Mouse (Mus musculus): ENCODE measurements at regions not wholly inside any gene's neighbourhood (a gene's known extent, or its start where the extent isn't known, plus 50 kb on each side); places are given as distances from the start of the nearest gene placed in this dataset.

DNA sequence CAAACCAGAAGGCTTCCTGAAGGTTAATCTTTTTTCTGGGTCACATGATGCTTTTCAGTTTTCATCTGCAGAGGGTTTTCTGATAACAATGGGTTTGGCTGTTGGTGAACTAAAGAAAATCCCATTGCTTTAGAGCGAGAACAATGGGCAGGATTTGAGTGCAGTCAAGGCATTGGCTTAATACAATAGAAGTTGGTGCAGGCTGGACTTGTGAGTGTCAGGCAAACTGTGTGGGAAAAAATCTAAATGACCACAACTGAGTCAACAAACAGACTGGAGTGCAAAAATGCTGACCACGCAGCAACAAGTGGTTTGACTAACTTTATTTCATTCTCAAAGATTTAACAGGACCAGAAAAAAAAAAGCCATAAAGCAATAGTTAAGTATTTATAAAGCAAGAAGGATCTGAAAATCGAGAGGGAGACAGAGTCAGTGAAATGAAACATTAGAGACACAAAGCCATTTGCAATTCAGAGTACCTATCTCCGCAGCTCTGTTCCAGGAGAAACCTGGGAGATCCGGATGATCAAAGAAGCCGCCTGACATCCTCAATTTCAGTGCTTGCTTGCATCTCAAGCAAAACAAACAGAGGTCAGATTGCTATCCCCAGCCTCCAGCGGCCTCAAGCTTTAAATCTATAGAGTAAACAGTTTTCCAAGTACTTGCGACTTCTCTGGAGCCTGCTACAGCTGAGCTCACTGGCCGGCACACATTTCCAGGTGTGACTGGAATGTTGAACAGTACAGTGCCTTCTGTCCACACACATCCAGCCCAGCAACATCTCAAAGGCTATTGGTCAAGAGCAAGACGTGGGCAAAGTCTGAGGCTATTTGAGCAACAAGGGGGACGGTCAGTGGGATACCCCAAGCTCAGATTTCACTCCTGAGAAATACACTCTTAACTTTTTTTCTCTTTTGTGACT lies 229.5 kb upstream of the Arglu1 start:
- no peaks in the 10 kb centered on the region for H3K36me3 ChIP-seq (replicated peaks; ENCODE audit: control insufficient read depth, insufficient read depth, low read depth)
- TF ChIP-seq EP300 (IDR thresholded peaks at IDR 0.05; ENCODE audit: low read depth) (no peak), CTCF (IDR thresholded peaks at IDR 0.05; ENCODE audit: low read depth) (no peak)
- no peak overlapping the region for H3K4me2 ChIP-seq (ENCODE audit: low read depth)
- no peaks in the 10 kb centered on the region for H3K9me3 ChIP-seq (ENCODE audit: control insufficient read depth, low read length)
- WGBS (ENCODE audit: insufficient replicate concordance), result 28% methylated on average over 11 of the region's 11 CpGs
- no peaks in the 10 kb centered on the region for H3K27me3 ChIP-seq (ENCODE audit: control insufficient read depth, insufficient read depth, low read length)
- no peak overlapping the region for H3K27ac ChIP-seq
- no peak for ATAC-seq (ENCODE audit: insufficient read depth)
- DNase-seq (ENCODE audit: low read depth in 3 of 3, low spot score in 3 of 3), result no peak
- H3K4me3 ChIP-seq (ENCODE audit: insufficient read depth in 1 of 2, low read depth in 2 of 2, low read length in 2 of 2), result no peak overlapping the region
- H3K9ac ChIP-seq (replicated peaks), result no peak overlapping the region
- H3K4me1 ChIP-seq (replicated peaks; ENCODE audit: control insufficient read depth in 2 of 2, insufficient read depth in 2 of 2, low read length in 1 of 2), result no peaks in the 10 kb centered on the region

DNA sequence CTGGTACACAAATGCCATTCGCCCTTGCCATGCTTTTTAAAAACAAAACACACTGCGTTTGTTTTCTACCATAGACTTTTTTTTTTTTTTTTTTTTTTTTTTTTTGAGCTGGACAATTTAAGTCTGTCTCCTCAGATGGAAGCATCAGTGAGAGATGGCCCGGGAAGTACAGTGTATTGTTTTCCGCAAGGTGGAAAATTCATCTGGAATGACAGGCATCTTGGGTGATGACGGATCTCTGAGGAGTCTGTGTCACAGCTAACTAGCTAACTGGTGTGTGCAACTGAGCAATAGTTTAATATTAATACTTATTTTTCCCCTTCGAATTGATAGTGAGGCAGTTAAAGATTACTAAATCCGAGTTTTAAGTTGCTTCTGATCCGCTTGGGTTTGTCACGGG lies 228.7 kb upstream of the Arglu1 start:
- H3K27me3 ChIP-seq (ENCODE audit: control insufficient read depth, insufficient read depth, low read length), result no peaks in the 10 kb centered on the region
- no peaks in the 10 kb centered on the region for H3K9me3 ChIP-seq (ENCODE audit: control insufficient read depth, low read length)
- ATAC-seq (ENCODE audit: insufficient read depth) (no peak), DNase-seq (ENCODE audit: low read depth in 3 of 3, low spot score in 3 of 3) (no peak)
- no peaks in the 10 kb centered on the region for H3K4me1 ChIP-seq (replicated peaks; ENCODE audit: control insufficient read depth in 2 of 2, insufficient read depth in 2 of 2, low read length in 1 of 2)
- no peak overlapping the region for H3K9ac ChIP-seq (replicated peaks)
- H3K4me2 ChIP-seq (ENCODE audit: low read depth), result no peak overlapping the region
- no peak for TF ChIP-seq CTCF (IDR thresholded peaks at IDR 0.05; ENCODE audit: low read depth)
- no peak for TF ChIP-seq EP300 (IDR thresholded peaks at IDR 0.05; ENCODE audit: low read depth)
- 61% methylated on average over 9 of the region's 9 CpGs for whole genome bisulfite sequencing (ENCODE audit: insufficient replicate concordance)
- no peak overlapping the region for H3K27ac ChIP-seq
- H3K4me3 ChIP-seq (ENCODE audit: insufficient read depth in 1 of 2, low read depth in 2 of 2, low read length in 2 of 2), result no peak overlapping the region
- H3K36me3 ChIP-seq (replicated peaks; ENCODE audit: control insufficient read depth, insufficient read depth, low read depth), result no peaks in the 10 kb centered on the region

DNA sequence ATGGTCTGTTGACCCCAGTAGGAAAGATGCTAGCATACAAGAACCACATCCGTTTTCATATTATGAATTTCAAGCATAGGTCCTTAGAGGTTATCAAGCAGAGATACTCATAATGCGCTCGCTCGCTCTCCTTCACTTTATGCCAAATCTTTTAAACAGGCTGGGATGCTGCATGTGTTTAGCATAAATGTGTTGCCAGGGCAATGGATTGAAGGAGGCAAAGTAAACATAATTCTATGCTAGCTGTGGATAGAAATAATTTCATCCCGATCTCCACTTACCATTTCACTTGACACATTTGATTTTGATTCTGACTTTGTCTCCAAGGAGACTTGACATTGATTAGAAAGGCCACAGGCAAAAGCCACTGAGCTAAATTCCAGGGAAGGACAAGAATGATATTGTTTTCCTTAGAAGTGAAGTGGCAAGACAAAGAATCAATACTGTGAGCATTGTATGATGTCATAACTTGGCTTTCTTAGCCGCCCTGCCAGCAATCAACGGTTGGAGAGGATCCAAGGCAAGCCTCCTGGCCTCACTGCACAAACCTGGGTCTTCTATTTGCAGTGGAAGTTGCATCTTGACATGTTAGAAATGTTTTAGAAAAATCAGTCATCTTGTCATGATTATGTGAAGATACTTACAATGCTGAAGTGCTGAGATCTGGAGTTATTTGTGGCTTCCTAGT lies 217.3 kb upstream of the Arglu1 start:
- Histone ChIP-seq H3K4me1 (replicated peaks; ENCODE audit: control insufficient read depth in 2 of 2, insufficient read depth in 2 of 2, low read length in 1 of 2) (no peaks in the 10 kb centered on the region), H3K4me2 (ENCODE audit: low read depth) (no peak overlapping the region), H3K9me3 (ENCODE audit: control insufficient read depth, low read length) (no peaks in the 10 kb centered on the region), H3K36me3 (replicated peaks; ENCODE audit: control insufficient read depth, insufficient read depth, low read depth) (no peaks in the 10 kb centered on the region), H3K27me3 (ENCODE audit: control insufficient read depth, insufficient read depth, low read length) (no peaks in the 10 kb centered on the region), H3K4me3 (ENCODE audit: insufficient read depth in 1 of 2, low read depth in 2 of 2, low read length in 2 of 2) (no peak overlapping the region), H3K27ac (no peak overlapping the region), H3K9ac (replicated peaks) (no peak overlapping the region)
- DNase-seq (ENCODE audit: low read depth in 3 of 3, low spot score in 3 of 3) (no peak), ATAC-seq (ENCODE audit: insufficient read depth) (no peak)
- WGBS (ENCODE audit: insufficient replicate concordance), result 64% methylated on average over 7 of the region's 7 CpGs
- TF ChIP-seq CTCF (IDR thresholded peaks at IDR 0.05; ENCODE audit: low read depth), result no peak
- no peak for TF ChIP-seq EP300 (IDR thresholded peaks at IDR 0.05; ENCODE audit: low read depth)

DNA sequence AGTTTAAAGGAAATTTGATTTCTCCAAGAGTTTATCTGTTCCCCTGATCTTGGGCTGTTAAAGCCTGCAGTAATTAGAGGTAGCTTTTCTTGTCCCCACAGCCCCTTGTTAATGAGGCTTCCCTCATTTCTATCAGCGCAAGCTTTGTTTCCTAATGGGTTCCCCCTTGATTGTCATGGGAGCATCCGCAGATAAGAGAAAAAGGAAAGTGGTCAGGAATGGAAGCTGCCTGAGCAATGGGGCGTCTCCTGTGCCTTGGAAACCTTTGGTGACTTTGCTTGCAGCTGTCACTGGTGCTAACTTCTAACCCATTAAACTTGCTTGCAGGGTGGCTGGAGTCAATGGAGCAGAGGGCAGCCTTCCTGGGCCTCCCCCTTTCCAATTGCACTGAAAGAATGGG lies 202.7 kb upstream of the Arglu1 start:
- no peaks in the 10 kb centered on the region for H3K27me3 ChIP-seq (ENCODE audit: control insufficient read depth, insufficient read depth, low read length)
- no peak for ATAC-seq (ENCODE audit: insufficient read depth)
- H3K27ac ChIP-seq, result no peak overlapping the region
- H3K4me2 ChIP-seq (ENCODE audit: low read depth), result no peak overlapping the region
- H3K9ac ChIP-seq (replicated peaks), result no peak overlapping the region
- no peak for DNase-seq (ENCODE audit: low read depth in 3 of 3, low spot score in 3 of 3)
- no peaks in the 10 kb centered on the region for H3K9me3 ChIP-seq (ENCODE audit: control insufficient read depth, low read length)
- H3K36me3 ChIP-seq (replicated peaks; ENCODE audit: control insufficient read depth, insufficient read depth, low read depth), result no peaks in the 10 kb centered on the region
- WGBS (ENCODE audit: insufficient replicate concordance), result 28% methylated on average over 3 of the region's 3 CpGs
- no peaks in the 10 kb centered on the region for H3K4me1 ChIP-seq (replicated peaks; ENCODE audit: control insufficient read depth in 2 of 2, insufficient read depth in 2 of 2, low read length in 1 of 2)
- TF ChIP-seq EP300 (IDR thresholded peaks at IDR 0.05; ENCODE audit: low read depth), result no peak
- TF ChIP-seq CTCF (IDR thresholded peaks at IDR 0.05; ENCODE audit: low read depth), result no peak
- no peak overlapping the region for H3K4me3 ChIP-seq (ENCODE audit: insufficient read depth in 1 of 2, low read depth in 2 of 2, low read length in 2 of 2)

DNA sequence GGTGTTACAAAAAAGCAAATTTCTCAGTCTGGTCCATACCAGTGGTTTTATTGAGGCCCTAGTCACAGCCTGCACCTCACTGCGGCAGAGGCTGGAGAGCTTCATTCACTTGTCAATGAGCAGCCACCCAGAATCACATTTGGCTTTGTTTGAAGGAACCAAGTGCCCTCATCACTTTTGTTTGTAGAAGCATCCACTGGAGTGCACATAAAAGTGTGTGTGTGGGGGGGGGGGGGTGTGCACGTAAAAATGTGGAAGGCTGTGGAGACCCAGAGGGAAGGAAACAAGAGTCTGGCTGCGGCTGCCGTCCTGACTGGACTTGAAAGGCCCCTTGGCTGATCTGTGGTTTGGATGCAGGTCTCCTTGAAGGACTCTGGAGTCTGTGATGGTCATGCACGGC lies 187.0 kb upstream of the Arglu1 start:
- no peak for DNase-seq (ENCODE audit: low read depth in 3 of 3, low spot score in 3 of 3)
- H3K4me2 ChIP-seq (ENCODE audit: low read depth), result no peak overlapping the region
- TF ChIP-seq CTCF (IDR thresholded peaks at IDR 0.05; ENCODE audit: low read depth) (no peak), EP300 (IDR thresholded peaks at IDR 0.05; ENCODE audit: low read depth) (no peak)
- no peak overlapping the region for H3K4me3 ChIP-seq (ENCODE audit: insufficient read depth in 1 of 2, low read depth in 2 of 2, low read length in 2 of 2)
- no peaks in the 10 kb centered on the region for H3K9me3 ChIP-seq (ENCODE audit: control insufficient read depth, low read length)
- 49% methylated on average over 5 of the region's 5 CpGs for WGBS (ENCODE audit: insufficient replicate concordance)
- no peaks in the 10 kb centered on the region for H3K4me1 ChIP-seq (replicated peaks; ENCODE audit: control insufficient read depth in 2 of 2, insufficient read depth in 2 of 2, low read length in 1 of 2)
- no peak overlapping the region for H3K27ac ChIP-seq
- H3K36me3 ChIP-seq (replicated peaks; ENCODE audit: control insufficient read depth, insufficient read depth, low read depth), result no peaks in the 10 kb centered on the region
- no peaks in the 10 kb centered on the region for H3K27me3 ChIP-seq (ENCODE audit: control insufficient read depth, insufficient read depth, low read length)
- ATAC-seq (ENCODE audit: insufficient read depth), result no peak
- no peak overlapping the region for H3K9ac ChIP-seq (replicated peaks)
